Mouse (Mus musculus) kidney, adult 2 months (tissue): ENCODE measurements around the gene Cd3e. TPM values are rescaled to one million over a fixed set of nuclear protein-coding genes. Genes with fewer than 3 reads are reported as not detected.

Source experiments
- DNase-seq: peaks from one replicate; pipeline ENCODE4 v3.0.0; 2021
- H3K27ac ChIP-seq: fragments of 200-500 bp; 2 replicates; pipeline ENCODE4 v1.5.1; 2012; ENCODE audit warnings: low read depth, low read length, control low read depth, inconsistent platforms; ENCODE audit not compliant: insufficient read depth
- H3K27me3 ChIP-seq: fragments of 200-500 bp; replicated peaks from 2 replicates; pipeline ENCODE4 v1.6.1; 2012; ENCODE audit warnings: mild to moderate bottlenecking, moderate library complexity, low read length, inconsistent platforms; ENCODE audit not compliant: control insufficient read depth, insufficient read depth
- H3K36me3 ChIP-seq: fragments of 200-500 bp; 2 replicates; pipeline ENCODE4 v1.6.1; 2012; ENCODE audit warnings: mild to moderate bottlenecking, moderate library complexity, low read length, inconsistent platforms; ENCODE audit not compliant: control insufficient read depth, insufficient read depth
- H3K4me1 ChIP-seq: fragments of 200-500 bp; 2 replicates; pipeline ENCODE4 v1.6.1; 2011; ENCODE audit warnings: low read length; ENCODE audit not compliant: control insufficient read depth, insufficient read depth
- H3K4me3 ChIP-seq: fragments of 200-500 bp; 2 replicates; pipeline ENCODE4 v1.5.1; 2011; ENCODE audit warnings: mild to moderate bottlenecking, low read depth, low read length, control low read depth; ENCODE audit not compliant: insufficient read depth
- CTCF ChIP-seq: fragments of 200-500 bp; conservative IDR thresholded peaks from 2 replicates; pipeline ENCODE4 v1.5.1; 2011; ENCODE audit warnings: low read depth, mild to moderate bottlenecking, control low read depth, low read length, moderate library complexity, mixed read lengths; ENCODE audit not compliant: insufficient read depth, insufficient read length
- POLR2A ChIP-seq: fragments of 200-500 bp; IDR thresholded peaks from one replicate; pipeline ENCODE4 v1.6.1; 2011; ENCODE audit warnings: low read depth, low read length, control low read depth
- WGBS: fragments of 180-500 bp; shearing (Covaris S2); methylation state at CpG from one replicate; pipeline ENCODE4 v1.1.7; 2018; 5-methylcytosine and 5-hydroxymethylcytosine counted together
- polyA plus RNA-seq: library from polyadenylated mRNA; depleted of rRNA; stranded (reverse); fragments of >200 nt; gene quantifications from 2 replicates; pipeline ENCODE4 v1.2.3, GENCODE M21; 2012

Gene Cd3e
- polyA plus RNA-seq, 1 experiment: 3.6 TPM

GRCm38 (mm10) chr9:44999171-44999570 lies 10.3 kb downstream of the Cd3e start:
- Histone ChIP-seq H3K27me3 (no peaks in the 10 kb centered on the region; the same call in 1 of the 2 replicates), H3K4me3 (no peak overlapping the region), H3K36me3 (no peaks in the 10 kb centered on the region), H3K27ac (no peak overlapping the region), H3K4me1 (no peaks in the 10 kb centered on the region)
- DNase-seq: peak; percentile 82
- 50% methylated on average over 6 of the region's 6 CpGs for WGBS
- TF ChIP-seq POLR2A (no peak), CTCF (no peak; the same call in 1 of the 2 replicates)

- 50% methylated on average over 11 of the region's 11 CpGs for WGBS
- TF ChIP-seq CTCF: no peak
- TF ChIP-seq POLR2A: no peak
- Histone ChIP-seq H3K4me3 (no peak overlapping the region), H3K27ac (no peak overlapping the region), H3K4me1 (no peaks in the 10 kb centered on the region), H3K36me3 (no peaks in the 10 kb centered on the region), H3K27me3 (no peaks in the 10 kb centered on the region; the same call in 1 of the 2 replicates)
- no peak for DNase-seq
Observed at GRCm38 (mm10) chr9:44998138-44998537, 11.3 kb downstream of the Cd3e start.

- 93% methylated on average over 7 of the region's 7 CpGs for WGBS
- DNase-seq: no peak
- Histone ChIP-seq H3K27me3 (no peaks in the 10 kb centered on the region), H3K27ac (no peak overlapping the region), H3K4me1 (no peaks in the 10 kb centered on the region), H3K36me3 (no peaks in the 10 kb centered on the region), H3K4me3 (no peak overlapping the region)
- TF ChIP-seq CTCF: no peak
- no peak for TF ChIP-seq POLR2A
Observed at GRCm38 (mm10) chr9:44996590-44996989, 12.8 kb downstream of the Cd3e start.

GRCm38 (mm10) chr9:44994962-44995361 lies 14.5 kb downstream of the Cd3e start:
- Histone ChIP-seq H3K36me3 (no peaks in the 10 kb centered on the region), H3K4me3 (no peak overlapping the region), H3K4me1 (no peaks in the 10 kb centered on the region), H3K27me3 (no peaks in the 10 kb centered on the region), H3K27ac (no peak overlapping the region)
- DNase-seq: no peak
- TF ChIP-seq POLR2A (no peak), CTCF (no peak)
- 74% methylated on average over 4 of the region's 4 CpGs for WGBS

GRCm38 (mm10) chr9:44993268-44993667 lies 16.2 kb downstream of the Cd3e start:
- no peaks in the 10 kb centered on the region for H3K27me3 ChIP-seq
- no peak overlapping the region for H3K4me3 ChIP-seq
- no peaks in the 10 kb centered on the region for H3K4me1 ChIP-seq
- no peaks in the 10 kb centered on the region for H3K36me3 ChIP-seq
- H3K27ac ChIP-seq: no peak overlapping the region
- no peak for DNase-seq
- TF ChIP-seq CTCF: no peak
- no peak for TF ChIP-seq POLR2A
- WGBS: 81% methylated on average over 2 of the region's 2 CpGs

- no peaks in the 10 kb centered on the region for H3K4me1 ChIP-seq
- H3K4me3 ChIP-seq: no peak overlapping the region
- no peaks in the 10 kb centered on the region for H3K27me3 ChIP-seq
- H3K27ac ChIP-seq: no peak overlapping the region
- TF ChIP-seq CTCF (no peak), POLR2A (no peak)
- no peaks in the 10 kb centered on the region for H3K36me3 ChIP-seq
- no peak for DNase-seq
Observed at GRCm38 (mm10) chr9:44992271-44992670, 17.2 kb downstream of the Cd3e start.

GRCm38 (mm10) chr9:44991821-44992220 lies 17.6 kb downstream of the Cd3e start:
- Histone ChIP-seq H3K36me3 (no peaks in the 10 kb centered on the region), H3K27ac (no peak overlapping the region), H3K4me1 (no peaks in the 10 kb centered on the region), H3K4me3 (no peak overlapping the region), H3K27me3 (0 out of 2 replicates have a peak, but pooled peaks cover 1% of the 10 kb centered on the region)
- no peak for DNase-seq
- TF ChIP-seq POLR2A (no peak), CTCF (no peak)
- WGBS: 78% methylated on average over 2 of the region's 2 CpGs
